Mouse (Mus musculus) kidney, postnatal 0 days (tissue): Measurements from ENCODE around the gene Vps53. TPM values are rescaled to one million over a fixed set of nuclear protein-coding genes. Genes with fewer than 3 reads are reported as not detected.

Experiments
- ATAC-seq: fragments of 200-750 bp; cut with Nextera tagmentation; replicated peaks from 2 replicates; pipeline ENCODE4 v1.8.0; 2017; ENCODE audit warnings: low read depth, moderate number of reproducible peaks, moderate TSS enrichment, moderate library complexity; ENCODE audit not compliant: low FRiP score
- DNase-seq: peaks from one replicate; pipeline ENCODE4 v3.0.0-alpha.2; 2016; ENCODE audit warnings: low spot score
- H3K27ac ChIP-seq: fragments of 300-500 bp; sonication (generic); 2 replicates; pipeline ENCODE4 v1.5.1; 2014; ENCODE audit warnings: mild to moderate bottlenecking
- H3K27me3 ChIP-seq: fragments of 300-500 bp; sonication (generic); 2 replicates; pipeline ENCODE4 v1.6.1; 2014; ENCODE audit warnings: low read length, mixed read lengths; ENCODE audit not compliant: insufficient read depth
- H3K36me3 ChIP-seq: fragments of 300-500 bp; sonication (generic); 2 replicates; pipeline ENCODE4 v1.6.1; 2014; ENCODE audit warnings: low read length, mixed read lengths; ENCODE audit not compliant: insufficient read depth
- H3K4me1 ChIP-seq: fragments of 300-500 bp; sonication (generic); replicated peaks from 2 replicates; pipeline ENCODE4 v1.6.1; 2014; ENCODE audit warnings: antibody characterized with exemption, low read length, mixed read lengths; ENCODE audit not compliant: insufficient read depth
- H3K4me2 ChIP-seq: fragments of 300-500 bp; sonication (generic); 2 replicates; pipeline ENCODE4 v1.6.1; 2014; ENCODE audit warnings: mild to moderate bottlenecking, low read length, moderate library complexity, mixed read lengths
- H3K4me3 ChIP-seq: fragments of 300-500 bp; sonication (generic); replicated peaks from 2 replicates; pipeline ENCODE4 v1.5.1; 2014; ENCODE audit warnings: low read depth, low read length
- H3K9ac ChIP-seq: fragments of 300-500 bp; sonication (generic); 2 replicates; pipeline ENCODE4 v1.6.1; 2014; ENCODE audit warnings: low read depth, low read length
- H3K9me3 ChIP-seq: fragments of 300-500 bp; sonication (generic); replicated peaks from 2 replicates; pipeline ENCODE4 v1.6.1; 2016; ENCODE audit warnings: low read length, inconsistent platforms, mixed read lengths
- CTCF ChIP-seq: IDR thresholded peaks from 2 replicates; pipeline ENCODE4 v1.5.1; 2016; ENCODE audit warnings: antibody characterized with exemption, low read depth, mild to moderate bottlenecking, moderate library complexity
- WGBS: fragments of 180-500 bp; shearing (Covaris S2); extraction: QIAGEN DNeasy Blood & Tissue Kit; methylation state at CpG from one replicate; pipeline ENCODE4 v1.1.7; 2014; 5-methylcytosine and 5-hydroxymethylcytosine counted together
- polyA plus RNA-seq: library from polyadenylated mRNA; unstranded; fragments of >200 nt; fragmentation: Nextera tagmentation; extraction: Ambion mirVana; gene quantifications from 2 replicates; pipeline ENCODE4 v1.2.1, GENCODE M21; 2015

Vps53 gene
- polyA plus RNA-seq, 1 experiment from 2014 or later, result 39.0 TPM

DNA sequence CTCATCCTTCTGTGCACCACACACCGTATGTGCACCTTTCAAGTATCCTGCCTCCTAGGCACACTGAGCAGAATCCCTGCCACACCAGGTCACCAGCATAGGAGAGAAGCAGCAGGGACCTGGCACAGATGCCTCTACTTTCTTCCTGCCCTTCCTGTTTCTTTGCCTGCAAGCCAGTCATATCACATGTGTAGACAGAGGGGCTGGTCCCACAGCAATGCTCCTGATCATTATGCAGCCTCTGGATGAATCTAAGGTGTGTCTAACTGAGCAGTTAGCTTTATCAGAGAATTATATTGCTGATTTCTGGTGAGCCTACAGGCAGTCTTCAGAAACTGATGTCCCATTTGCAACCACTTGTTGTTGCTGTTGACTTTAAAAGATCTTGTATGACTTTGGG is 34.3 kb downstream of the Vps53 start:
- Histone ChIP-seq H3K27me3 (no peaks in the 10 kb centered on the region), H3K4me3 (no peak overlapping the region), H3K9ac (no peak overlapping the region), H3K4me2 (no peak overlapping the region), H3K36me3 (no peaks in the 10 kb centered on the region), H3K27ac (no peak overlapping the region), H3K9me3 (no peaks in the 10 kb centered on the region), H3K4me1 (no peaks in the 10 kb centered on the region)
- no peak for TF ChIP-seq CTCF
- 97% methylated on average over 1 of the region's 1 CpGs for WGBS
- DNase-seq (no peak), ATAC-seq (no peak)

DNA sequence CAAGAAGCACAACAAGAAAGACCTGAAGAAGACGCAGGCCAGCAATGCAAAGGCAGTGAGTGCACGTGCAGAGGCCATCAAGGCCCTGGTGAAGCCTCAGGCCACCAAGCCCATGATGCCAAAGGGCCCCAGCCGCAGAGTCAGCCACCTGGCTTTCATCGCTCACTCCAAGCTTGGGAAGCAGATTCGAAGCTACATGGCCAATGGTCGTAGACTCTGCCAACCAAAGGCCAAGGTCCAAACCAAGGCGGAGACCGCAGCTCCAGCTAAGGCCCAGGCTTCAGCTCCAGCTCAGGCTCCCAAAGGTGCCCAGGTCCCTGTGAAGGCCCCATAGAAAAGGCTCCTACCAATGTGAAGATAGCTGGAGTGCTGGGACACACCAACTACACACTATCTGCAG is 35.1 kb downstream of the Vps53 start:
- Histone ChIP-seq H3K36me3 (no peaks in the 10 kb centered on the region), H3K27ac (no peak overlapping the region), H3K9ac (no peak overlapping the region), H3K4me1 (no peaks in the 10 kb centered on the region), H3K4me3 (no peak overlapping the region), H3K9me3 (no peaks in the 10 kb centered on the region), H3K4me2 (no peak overlapping the region), H3K27me3 (no peaks in the 10 kb centered on the region)
- DNase-seq (no peak), ATAC-seq (no peak)
- TF ChIP-seq CTCF, result no peak
- 91% methylated on average over 8 of the region's 8 CpGs for WGBS

DNA sequence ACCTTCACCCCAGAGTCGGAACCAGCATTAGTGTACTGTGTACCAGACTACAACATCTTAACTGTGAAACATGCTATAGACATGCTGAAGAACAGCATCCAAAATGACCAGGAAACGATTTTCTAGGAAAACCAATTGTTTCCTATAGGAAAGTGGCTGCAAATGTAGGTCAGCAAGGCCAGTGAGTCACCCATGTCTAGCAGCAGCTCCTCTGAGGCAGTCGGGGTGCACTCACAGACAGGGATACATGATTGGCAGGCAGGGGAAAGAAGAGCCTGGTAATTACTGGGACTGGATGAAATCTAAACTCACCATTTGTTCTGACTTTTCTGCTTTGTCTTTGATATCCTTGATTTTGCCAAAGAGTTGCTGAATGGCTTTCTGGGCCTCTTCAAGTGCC is 41.5 kb downstream of the Vps53 start:
- Histone ChIP-seq H3K27me3 (no peaks in the 10 kb centered on the region), H3K9ac (no peak overlapping the region), H3K9me3 (no peaks in the 10 kb centered on the region), H3K27ac (no peak overlapping the region), H3K4me1 (no peaks in the 10 kb centered on the region), H3K4me2 (no peak overlapping the region), H3K36me3 (peaks cover 7% of the 10 kb centered on the region; the same call in 1 of the 2 replicates), H3K4me3 (no peak overlapping the region)
- WGBS, result 76% methylated on average over 3 of the region's 3 CpGs
- DNase-seq (no peak), ATAC-seq (no peak)
- no peak for TF ChIP-seq CTCF

DNA sequence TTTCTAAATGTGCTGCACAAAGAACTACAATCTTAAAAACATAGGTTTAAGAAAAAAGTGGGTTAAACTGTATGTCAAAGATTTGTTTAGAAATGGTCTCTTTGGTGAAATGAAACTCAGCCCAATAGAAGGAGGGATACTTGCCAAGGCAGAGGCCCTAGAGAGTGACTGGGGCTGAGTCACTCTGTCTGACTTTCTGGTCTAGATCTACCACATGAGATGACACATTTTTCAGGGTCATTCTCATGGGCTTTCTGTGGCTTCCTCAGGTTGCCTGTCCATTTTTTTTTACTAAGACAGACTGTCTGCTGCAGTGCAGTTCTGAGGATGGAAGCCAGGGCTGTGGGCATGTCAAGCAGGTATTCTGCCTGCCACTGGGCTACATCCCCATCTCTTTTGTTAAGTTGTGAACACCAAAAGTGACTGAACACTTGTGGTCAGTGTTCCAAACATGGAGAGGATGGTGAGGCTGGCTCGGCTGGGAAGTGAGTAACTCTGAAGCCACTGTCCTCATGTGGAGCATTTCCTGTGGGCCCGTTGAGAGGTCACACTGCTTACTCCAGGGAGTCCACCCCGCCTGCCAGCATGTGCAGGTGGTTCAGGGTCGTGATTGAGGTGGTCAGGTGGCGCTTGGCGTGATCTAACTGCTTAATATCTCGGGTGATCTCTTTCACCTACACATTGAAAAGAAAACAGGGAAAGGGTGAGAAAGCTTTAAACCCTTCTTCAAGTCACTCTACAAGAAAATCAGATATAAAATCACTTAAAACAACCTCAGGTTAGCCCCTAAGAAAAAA is 43.6 kb downstream of the Vps53 start:
- Histone ChIP-seq H3K4me2 (no peak overlapping the region), H3K4me3 (no peak overlapping the region), H3K9ac (no peak overlapping the region), H3K36me3 (peaks cover 7% of the 10 kb centered on the region; the same call in 1 of the 2 replicates), H3K27ac (no peak overlapping the region), H3K9me3 (no peaks in the 10 kb centered on the region), H3K27me3 (no peaks in the 10 kb centered on the region), H3K4me1 (no peaks in the 10 kb centered on the region)
- DNase-seq, result no peak
- whole genome bisulfite sequencing, result 79% methylated on average over 7 of the region's 7 CpGs
- no peak for ATAC-seq
- TF ChIP-seq CTCF, result no peak

DNA sequence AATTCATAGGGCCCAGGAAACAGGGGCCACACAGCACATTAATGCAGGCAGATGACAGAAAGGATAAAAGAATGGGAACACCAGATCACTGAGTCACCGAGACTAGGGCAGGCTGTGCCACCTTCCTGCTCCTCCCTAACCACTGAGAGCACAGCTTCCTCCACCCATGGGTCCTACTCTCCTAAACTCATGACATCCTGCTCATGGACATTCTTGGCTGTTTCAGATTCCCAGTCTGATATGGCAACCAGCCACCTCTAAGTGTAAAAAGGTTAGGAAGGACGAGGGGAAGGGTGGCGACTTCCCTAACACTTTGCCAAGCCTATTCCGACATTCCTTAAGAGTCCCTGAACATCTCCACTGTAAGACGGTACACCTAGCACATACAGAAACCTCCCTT is 48.6 kb downstream of the Vps53 start:
- no peak overlapping the region for H3K9ac ChIP-seq
- ATAC-seq (no peak), DNase-seq (peak; percentile 57)
- 0 out of 2 replicates have a peak overlapping the region, but pooled peaks have one; percentile 8 for H3K27ac ChIP-seq
- H3K4me1 ChIP-seq, result no peaks in the 10 kb centered on the region
- H3K4me3 ChIP-seq, result no peak overlapping the region
- no peak for TF ChIP-seq CTCF
- H3K9me3 ChIP-seq, result no peaks in the 10 kb centered on the region
- no peaks in the 10 kb centered on the region for H3K27me3 ChIP-seq
- no peak overlapping the region for H3K4me2 ChIP-seq
- peaks cover 5% of the 10 kb centered on the region; the same call in 1 of the 2 replicates for H3K36me3 ChIP-seq
- 77% methylated on average over 5 of the region's 5 CpGs for WGBS

DNA sequence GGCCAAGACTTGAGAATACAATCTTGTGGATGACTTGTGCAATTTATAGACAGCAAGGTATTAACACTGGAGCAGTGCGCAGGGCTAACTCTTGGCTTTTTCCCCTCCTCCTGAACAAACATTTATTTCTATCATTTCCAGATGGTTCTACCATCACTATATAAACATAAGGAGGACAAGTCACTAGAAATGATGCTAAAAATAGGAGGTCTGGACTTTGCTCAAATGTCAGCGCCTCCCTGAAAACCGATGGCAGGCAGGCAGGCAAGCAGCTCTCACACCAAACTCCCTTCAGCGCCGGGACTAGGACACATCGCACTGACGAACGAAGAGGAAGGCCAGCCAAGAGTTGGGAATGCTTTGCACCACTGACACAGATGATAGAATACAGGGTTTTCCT is 54.1 kb downstream of the Vps53 start:
- DNase-seq, result peak; percentile 36
- 0 out of 2 replicates have a peak, but pooled peaks cover 11% of the 10 kb centered on the region for H3K36me3 ChIP-seq
- no peaks in the 10 kb centered on the region for H3K27me3 ChIP-seq
- WGBS, result 41% methylated on average over 8 of the region's 8 CpGs
- no peak overlapping the region for H3K4me3 ChIP-seq
- H3K27ac ChIP-seq, result no peak overlapping the region
- TF ChIP-seq CTCF, result no peak
- no peaks in the 10 kb centered on the region; the same call in 1 of the 2 replicates for H3K4me1 ChIP-seq
- H3K9ac ChIP-seq, result no peak overlapping the region
- no peaks in the 10 kb centered on the region for H3K9me3 ChIP-seq
- no peak for ATAC-seq
- H3K4me2 ChIP-seq, result no peak overlapping the region
